Mouse (Mus musculus) heart, postnatal 0 days (tissue): ENCODE results near the gene Susd6. TPM values are rescaled to one million over a fixed set of nuclear protein-coding genes. Genes with fewer than 3 reads are reported as not detected.

Experiments used
- ATAC-seq: fragments of 200-750 bp; cut with Nextera tagmentation; 2 replicates; pipeline ENCODE4 v1.8.0; 2017; ENCODE audit warnings: low read depth, moderate number of reproducible peaks, moderate library complexity; ENCODE audit not compliant: insufficient read depth
- DNase-seq: peaks from one replicate; pipeline ENCODE4 v3.0.0-alpha.2; 2016; ENCODE audit warnings: low spot score
- H3K27ac ChIP-seq: fragments of 300-500 bp; sonication (generic); 2 replicates; pipeline ENCODE4 v1.5.1; 2014; ENCODE audit warnings: low read depth, mild to moderate bottlenecking
- H3K27me3 ChIP-seq: fragments of 300-500 bp; sonication (generic); 2 replicates; pipeline ENCODE4 v1.6.1; 2014; ENCODE audit warnings: low read length, mixed read lengths; ENCODE audit not compliant: control insufficient read depth, insufficient read depth
- H3K36me3 ChIP-seq: fragments of 300-500 bp; sonication (generic); replicated peaks from 2 replicates; pipeline ENCODE4 v1.6.1; 2014; ENCODE audit warnings: low read length, mixed read lengths; ENCODE audit not compliant: control insufficient read depth, insufficient read depth
- H3K4me1 ChIP-seq: fragments of 300-500 bp; sonication (generic); 2 replicates; pipeline ENCODE4 v1.6.1; 2014; ENCODE audit warnings: antibody characterized with exemption; ENCODE audit not compliant: control insufficient read depth, insufficient read depth
- H3K4me2 ChIP-seq: fragments of 300-500 bp; sonication (generic); 2 replicates; pipeline ENCODE4 v1.6.1; 2014; ENCODE audit warnings: low read depth, mild to moderate bottlenecking, low read length, moderate library complexity
- H3K4me3 ChIP-seq: fragments of 300-500 bp; sonication (generic); 2 replicates; pipeline ENCODE4 v1.5.1; 2014; ENCODE audit warnings: low read depth, low read length
- H3K9ac ChIP-seq: fragments of 300-500 bp; sonication (generic); replicated peaks from 2 replicates; pipeline ENCODE4 v1.6.1; 2014; ENCODE audit warnings: low read depth, low read length, mixed read lengths
- H3K9me3 ChIP-seq: fragments of 300-500 bp; sonication (generic); replicated peaks from 2 replicates; pipeline ENCODE4 v1.6.1; 2016; ENCODE audit warnings: low read length; ENCODE audit not compliant: control insufficient read depth
- CTCF ChIP-seq: IDR thresholded peaks from 2 replicates; pipeline ENCODE4 v1.5.1; 2016; ENCODE audit warnings: antibody characterized with exemption, control low read depth, low read depth
- EP300 ChIP-seq: IDR thresholded peaks from 2 replicates; pipeline ENCODE4 v1.6.1; 2016; ENCODE audit warnings: antibody characterized with exemption, low read depth
- WGBS: fragments of 180-500 bp; shearing (Covaris S2); extraction: QIAGEN DNeasy Blood & Tissue Kit; methylation state at CpG from one replicate; pipeline ENCODE4 v1.1.7; 2014; 5-methylcytosine and 5-hydroxymethylcytosine counted together
- polyA plus RNA-seq: library from polyadenylated mRNA; unstranded; fragments of >200 nt; fragmentation: Nextera tagmentation; extraction: Ambion mirVana; gene quantifications from 2 replicates; pipeline ENCODE4 v1.2.1, GENCODE M21; 2015
- total RNA-seq: library from RNA; depleted of rRNA; stranded (reverse); fragments of >200 nt; gene quantifications from 2 replicates; pipeline ENCODE4 v1.2.3, GENCODE M21; 2014; ENCODE audit warnings: low replicate concordance

The Susd6 gene
- total and polyA plus RNA-seq, 2 experiments from 2014 or later = 15.4 to 50.6 TPM

DNA sequence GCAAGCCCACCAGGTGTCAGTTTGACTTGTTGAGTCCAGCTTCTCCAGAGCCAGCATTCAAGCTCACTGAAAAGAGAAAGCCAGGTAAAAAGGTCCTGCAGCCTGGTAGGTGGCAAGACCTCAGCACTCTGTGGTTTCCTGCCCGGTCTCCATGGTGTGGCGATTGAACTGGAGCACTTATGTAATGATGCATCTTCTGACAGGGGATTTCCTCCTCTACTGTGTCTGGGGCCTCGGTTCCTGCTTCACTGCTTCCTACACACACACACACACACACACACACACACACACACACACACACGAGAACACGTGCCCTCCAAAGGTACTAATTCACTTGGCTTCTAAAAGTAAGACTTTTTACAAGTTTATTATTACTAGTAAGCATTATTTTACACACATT lies 2.6 kb downstream of the Susd6 start:
- ATAC-seq = no peak
- H3K9me3 ChIP-seq = no peaks in the 10 kb centered on the region
- H3K27me3 ChIP-seq = no peaks in the 10 kb centered on the region
- WGBS = 45% methylated on average over 5 of the region's 5 CpGs
- H3K9ac ChIP-seq = no peak overlapping the region
- DNase-seq = no peak
- peak overlapping the region; percentile 72; the same call in 1 of the 2 replicates for H3K4me2 ChIP-seq
- no peak overlapping the region for H3K4me3 ChIP-seq
- TF ChIP-seq CTCF = no peak
- TF ChIP-seq EP300 = no peak
- peaks cover 30% of the 10 kb centered on the region for H3K4me1 ChIP-seq
- H3K36me3 ChIP-seq = no peaks in the 10 kb centered on the region
- peak overlapping the region; percentile 31 for H3K27ac ChIP-seq

DNA sequence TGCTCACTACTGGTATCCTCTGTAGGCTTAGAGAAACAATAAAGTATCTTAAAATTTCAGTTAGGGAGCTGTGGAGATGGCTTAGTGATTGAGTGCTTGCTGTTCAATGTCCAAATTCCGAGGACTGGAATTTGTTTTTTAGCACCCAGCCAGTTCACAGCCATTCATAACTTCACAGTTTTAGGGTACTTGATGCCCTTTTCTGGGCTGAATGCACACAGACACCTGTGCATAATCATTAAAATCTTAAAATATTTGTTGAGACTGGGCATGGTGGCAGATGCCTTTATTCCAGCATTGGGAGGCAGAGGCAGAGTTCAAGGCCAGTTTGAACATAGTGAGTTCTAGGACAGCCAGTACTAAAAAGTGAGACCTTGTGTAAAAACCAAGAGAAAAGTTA lies 3.2 kb downstream of the Susd6 start:
- Histone ChIP-seq H3K4me2 (no peak overlapping the region), H3K4me1 (peaks cover 30% of the 10 kb centered on the region), H3K36me3 (no peaks in the 10 kb centered on the region), H3K9ac (no peak overlapping the region), H3K9me3 (no peaks in the 10 kb centered on the region), H3K27ac (no peak overlapping the region), H3K27me3 (no peaks in the 10 kb centered on the region), H3K4me3 (no peak overlapping the region)
- ATAC-seq (no peak), DNase-seq (no peak)
- WGBS = 69% methylated on average over 1 of the region's 1 CpGs
- TF ChIP-seq CTCF (no peak), EP300 (no peak)

DNA sequence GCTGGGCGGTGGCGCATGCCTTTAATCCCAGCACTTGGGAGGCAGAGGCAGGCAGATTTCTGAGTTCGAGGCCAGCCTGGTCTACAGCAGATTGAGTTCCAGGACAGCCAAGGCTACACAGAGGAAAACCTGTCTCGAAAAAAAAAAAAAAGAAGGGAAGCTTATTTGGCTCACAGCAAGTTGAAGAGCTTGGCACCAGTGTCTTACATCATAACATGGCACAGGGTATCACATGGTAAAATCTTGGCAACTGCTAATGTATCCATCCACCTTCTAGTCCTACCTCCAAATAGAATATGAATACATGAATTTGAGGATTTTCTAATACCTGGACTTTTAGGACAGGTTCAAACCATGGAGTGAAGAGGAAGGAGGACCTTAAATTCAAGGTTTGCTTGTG lies 4.2 kb downstream of the Susd6 start:
- DNase-seq = no peak
- Histone ChIP-seq H3K9ac (no peak overlapping the region), H3K27me3 (no peaks in the 10 kb centered on the region), H3K4me3 (no peak overlapping the region), H3K27ac (no peak overlapping the region), H3K4me2 (no peak overlapping the region), H3K36me3 (no peaks in the 10 kb centered on the region), H3K4me1 (peaks cover 30% of the 10 kb centered on the region), H3K9me3 (no peaks in the 10 kb centered on the region)
- WGBS = 94% methylated on average over 4 of the region's 4 CpGs
- no peak for TF ChIP-seq CTCF
- no peak for ATAC-seq

DNA sequence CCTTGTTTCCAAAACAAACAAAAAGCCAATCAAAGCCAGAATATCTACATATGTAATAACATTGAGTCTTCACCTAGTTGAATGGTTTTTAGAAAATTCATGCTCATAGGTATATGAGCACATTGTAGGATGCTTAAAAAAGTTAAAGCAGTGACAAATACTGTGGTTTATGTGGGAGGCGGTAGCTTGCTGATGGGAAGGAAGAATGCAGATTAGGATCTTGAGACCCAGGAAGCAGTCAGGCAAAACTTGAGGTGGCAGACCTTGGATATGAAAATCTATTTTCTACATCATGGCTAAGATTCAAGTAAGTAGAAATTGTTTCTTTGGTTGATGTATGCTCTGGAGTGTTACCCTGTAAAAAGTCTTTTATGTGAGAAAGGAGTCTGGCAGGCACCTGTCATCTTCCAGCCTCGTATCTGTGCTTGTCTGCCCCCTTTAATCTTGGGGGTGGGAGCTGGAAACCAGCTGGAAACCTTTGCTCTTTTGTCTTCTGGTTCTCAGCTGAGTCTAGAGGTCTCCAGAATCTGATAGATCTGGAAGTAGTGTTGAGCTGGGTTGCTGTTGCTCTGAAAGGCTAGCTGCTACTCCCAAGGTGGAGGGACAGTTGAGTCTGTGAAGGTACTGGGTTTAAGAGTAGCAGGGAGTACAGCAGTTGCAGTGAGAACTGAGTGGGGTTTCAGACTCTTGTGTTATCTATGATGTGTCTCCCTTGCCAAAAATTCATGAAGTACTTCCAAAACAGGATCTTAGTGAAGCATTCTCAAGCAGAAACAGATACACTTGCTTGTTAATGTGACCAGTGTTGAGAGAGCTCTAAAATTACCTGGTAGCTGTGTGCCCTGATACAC lies 4.8 kb downstream of the Susd6 start:
- peak overlapping the region; percentile 63 for H3K27ac ChIP-seq
- no peaks in the 10 kb centered on the region for H3K36me3 ChIP-seq
- WGBS = 42% methylated on average over 2 of the region's 2 CpGs
- TF ChIP-seq EP300 = no peak
- no peak for TF ChIP-seq CTCF
- DNase-seq = peak; percentile 37
- H3K4me3 ChIP-seq = no peak overlapping the region
- H3K4me2 ChIP-seq = no peak overlapping the region
- H3K4me1 ChIP-seq = peaks cover 25% of the 10 kb centered on the region
- ATAC-seq = no peak
- H3K9me3 ChIP-seq = no peaks in the 10 kb centered on the region
- no peak overlapping the region for H3K9ac ChIP-seq
- no peaks in the 10 kb centered on the region for H3K27me3 ChIP-seq

DNA sequence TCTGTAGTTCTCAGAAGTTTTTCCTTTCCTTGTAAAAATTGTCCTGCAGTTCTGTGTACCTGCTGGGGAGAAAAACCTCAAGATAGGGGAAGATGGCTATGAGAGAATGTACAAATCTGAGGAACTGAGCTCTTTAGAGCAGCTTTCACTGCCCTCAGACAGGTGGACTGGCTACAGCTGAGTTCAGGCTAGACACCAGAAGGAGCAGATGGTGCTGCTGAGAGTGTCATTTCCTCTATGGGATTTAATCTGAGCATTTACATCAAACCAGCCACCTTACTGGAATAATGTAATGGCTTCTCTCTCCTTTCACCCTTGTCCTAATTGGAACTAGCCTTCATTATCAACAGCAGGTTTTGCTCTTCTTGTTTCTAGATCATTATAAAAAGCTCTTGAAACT lies 8.0 kb downstream of the Susd6 start:
- DNase-seq (no peak), ATAC-seq (no peak)
- no peak for TF ChIP-seq EP300
- no peak for TF ChIP-seq CTCF
- Histone ChIP-seq H3K4me1 (peaks cover 18% of the 10 kb centered on the region), H3K9ac (no peak overlapping the region), H3K9me3 (no peaks in the 10 kb centered on the region), H3K27me3 (no peaks in the 10 kb centered on the region), H3K27ac (no peak overlapping the region), H3K36me3 (no peaks in the 10 kb centered on the region), H3K4me2 (no peak overlapping the region), H3K4me3 (no peak overlapping the region)

DNA sequence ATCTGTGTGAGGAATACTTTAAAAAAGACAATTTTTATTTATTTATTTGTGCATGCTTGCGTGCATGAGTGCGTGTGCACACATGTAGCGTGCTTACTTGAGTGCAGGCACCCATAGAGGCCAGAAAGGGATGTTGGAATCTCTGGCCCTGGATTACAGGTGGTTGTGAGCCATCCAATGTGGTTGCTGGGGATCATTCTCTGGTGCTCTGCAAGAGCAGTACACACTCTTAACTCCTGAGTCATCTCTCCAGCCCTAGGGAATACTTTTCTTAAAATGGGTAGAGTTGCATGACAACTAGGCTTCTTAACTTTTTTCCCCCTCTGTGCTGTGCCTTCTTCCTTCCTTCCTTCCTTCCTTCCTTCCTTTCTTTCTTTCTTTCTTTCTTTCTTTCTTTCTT lies 9.8 kb downstream of the Susd6 start:
- TF ChIP-seq EP300 (no peak), CTCF (no peak)
- Histone ChIP-seq H3K4me2 (no peak overlapping the region), H3K9me3 (no peaks in the 10 kb centered on the region)

More for the DNA sequence above, 9.8 kb downstream of the Susd6 start:
- Histone ChIP-seq H3K4me3 (no peak overlapping the region), H3K9ac (no peak overlapping the region), H3K4me1 (peaks cover 23% of the 10 kb centered on the region), H3K27me3 (no peaks in the 10 kb centered on the region), H3K36me3 (no peaks in the 10 kb centered on the region), H3K27ac (no peak overlapping the region)
- no peak for ATAC-seq
- 95% methylated on average over 3 of the region's 3 CpGs for WGBS
- DNase-seq = no peak
